Mouse (Mus musculus): ENCODE measurements at regions not wholly inside any gene's neighbourhood (a gene's known extent, or its start where the extent isn't known, plus 50 kb on each side); places are given as distances from the start of the nearest gene placed in this dataset.
"Not testable (repeated sequence)": the region's sequence is repeated elsewhere in the genome, so short reads cannot be mapped to it uniquely, and the experiment has no call there.

GRCm38 (mm10) chr13:27945062-27945461, 71.0 kb upstream of the Prl4a1 start:
- DNase-seq (ENCODE audit: low read depth, low spot score), result peak; percentile 3

- DNase-seq (ENCODE audit: low read depth, low spot score), result not testable (repeated sequence)
Observed at GRCm38 (mm10) chr13:27960421-27960820, 55.6 kb upstream of the Prl4a1 start.

GRCm38 (mm10) chr13:27962381-27962780, 53.6 kb upstream of the Prl4a1 start:
- DNase-seq (ENCODE audit: low read depth, low spot score), result not testable (repeated sequence)

- DNase-seq (ENCODE audit: low read depth, low spot score), result not testable (repeated sequence)
Observed at GRCm38 (mm10) chr13:27966021-27966420, 50.0 kb upstream of the Prl4a1 start.

All from c-Kit-negative CD71-positive TER-119-positive erythroid progenitor cells, embryonic 14.5 days (primary cell).